In genomic region chr4:114388306-114388705, GRCm38 (mm10) we compare ENCODE assay signal across 15 mouse cellular contexts. TPM values are rescaled to one million over a fixed set of nuclear protein-coding genes. Genes with fewer than 3 reads are reported as not detected.
"Had no signal": no experiment of that assay in that cellular context is flagged by ENCODE, and none has a peak within 500 bp of the region (broad histone marks: within the 10 kb centered on the region; RNA-seq: fewer than 3 reads in every experiment).

No protein-coding gene starts in this region.

- H3K4me1 ChIP-seq: liver, embryonic 13.5 days; neural tube, embryonic 12.5 days had no signal

- H3K9me3 ChIP-seq: limb, embryonic 12.5 days; liver, embryonic 13.5 days; neural tube, embryonic 12.5 days had no signal

- H3K27me3 ChIP-seq: liver, embryonic 13.5 days; neural tube, embryonic 12.5 days had no signal

- H3K4me2 ChIP-seq: limb, embryonic 12.5 days; liver, embryonic 13.5 days; neural tube, embryonic 12.5 days had no signal

- H3K36me3 ChIP-seq: limb, embryonic 12.5 days; liver, embryonic 13.5 days; neural tube, embryonic 12.5 days had no signal

- DNase-seq: kidney, adult 18-20 months; kidney, postnatal 10 days; liver; liver, embryonic 13.5 days; liver, postnatal 0 days; midbrain, embryonic 14.5 days; retina, postnatal 1 day; right cerebral cortex, postnatal 4 days; spleen, adult 18-20 months; thymus, adult 18-20 months; thymus, postnatal 14 days had no signal

- H3K27ac ChIP-seq: layer of hippocampus, adult 2 months; limb, embryonic 12.5 days; liver, embryonic 13.5 days; neural tube, embryonic 12.5 days had no signal

- H3K9ac ChIP-seq: limb, embryonic 12.5 days; liver, embryonic 13.5 days; liver, postnatal 0 days; neural tube, embryonic 12.5 days had no signal

- ATAC-seq: inflammation-experienced regulatory T-cells, adult 6 months; liver, postnatal 0 days had no signal

- H3K4me3 ChIP-seq: layer of hippocampus, adult 2 months; limb, embryonic 12.5 days; liver, embryonic 13.5 days; neural tube, embryonic 12.5 days had no signal

RNA-seq across cellular contexts. Expression of gene Trabd2b, which starts 18.2 kb away (rescaled TPM):
- polyA plus RNA-seq: inflammation-experienced regulatory T-cells, adult 6 months had no signal
